Mouse (Mus musculus): ENCODE data around the gene Tbc1d2.

Tbc1d2 gene

DNA sequence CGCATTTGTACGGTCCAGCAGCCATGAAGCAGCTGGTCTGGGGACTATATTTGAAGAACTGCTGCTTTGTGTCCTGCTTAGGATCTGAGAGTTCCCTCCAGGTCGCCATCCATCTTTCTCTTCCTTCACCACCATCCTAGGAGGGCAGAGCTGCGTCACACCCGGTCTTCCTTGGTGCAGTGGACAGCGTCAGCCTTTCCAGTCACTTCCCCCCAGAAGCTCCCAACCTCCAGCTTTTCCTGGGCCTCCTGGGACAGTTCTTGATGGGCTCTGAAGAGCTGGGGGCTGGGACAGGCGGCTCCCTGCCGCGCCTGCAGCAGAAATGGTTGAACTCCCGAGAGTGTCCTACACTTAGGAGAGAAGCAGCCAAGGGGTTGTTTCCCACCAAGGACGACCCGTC, 75.2 kb downstream of the Tbc1d2 start:
- Histone ChIP-seq H3K36me3 (ENCODE audit: insufficient read depth, low read length) (no peaks in the 10 kb centered on the region), H3K9me3 (ENCODE audit: low read length) (peaks cover 24% of the 10 kb centered on the region), H3K4me3 (replicated peaks; ENCODE audit: low read length) (no peak overlapping the region), H3K27me3 (ENCODE audit: insufficient read depth, low read length) (peaks cover 5% of the 10 kb centered on the region; the same call in 1 of the 2 replicates), H3K4me1 (replicated peaks; ENCODE audit: low read depth, low read length) (no peaks in the 10 kb centered on the region)
- TF ChIP-seq POU5F1 (IDR thresholded peaks at IDR 0.05; ENCODE audit: borderline replicate concordance, low read length) (no peak), CTCF (conservative IDR thresholded peaks at IDR 0.05; ENCODE audit: low read length) (no peak), NANOG (IDR thresholded peaks at IDR 0.05; ENCODE audit: borderline replicate concordance, low read length) (no peak)

DNA sequence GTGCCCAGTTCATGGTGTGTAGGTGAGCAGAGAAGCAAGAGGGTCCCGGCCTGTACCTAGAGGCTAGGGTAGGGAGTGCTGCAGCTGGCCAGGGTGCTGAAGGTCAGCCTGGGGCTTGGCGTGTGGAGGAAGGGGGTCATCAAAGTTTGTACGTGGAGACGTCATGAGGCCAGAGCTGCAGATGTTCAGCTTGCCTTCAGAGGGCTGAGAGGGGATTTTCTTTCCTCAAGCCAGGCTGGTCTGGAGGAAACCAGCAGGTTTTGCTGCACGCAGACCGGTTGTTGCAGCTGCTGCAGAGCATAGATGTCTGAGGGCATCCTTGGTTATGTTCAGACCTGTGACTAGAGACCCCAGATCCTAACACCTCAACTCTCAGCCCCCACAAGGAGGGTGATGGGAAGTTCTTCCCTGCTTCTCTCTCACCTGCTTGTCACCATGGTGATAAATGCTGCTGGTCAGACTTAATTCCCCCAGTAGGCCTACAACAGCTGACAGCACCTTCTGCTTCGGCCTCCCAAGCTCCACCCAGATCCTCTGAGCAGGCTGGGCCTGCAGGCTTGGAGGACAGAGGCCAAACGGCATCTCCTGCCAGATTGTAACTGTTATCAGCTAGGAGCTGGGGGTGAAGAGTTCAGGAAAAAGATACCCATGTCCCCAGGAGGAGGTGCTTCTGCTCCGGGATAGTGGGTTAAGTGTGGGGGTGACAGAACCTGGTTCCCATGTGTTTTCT, 75.8 kb downstream of the Tbc1d2 start:
- TF ChIP-seq NANOG (IDR thresholded peaks at IDR 0.05; ENCODE audit: borderline replicate concordance, low read length) (no peak), CTCF (conservative IDR thresholded peaks at IDR 0.05; ENCODE audit: low read length) (no peak), POU5F1 (IDR thresholded peaks at IDR 0.05; ENCODE audit: borderline replicate concordance, low read length) (no peak)
- no peaks in the 10 kb centered on the region; the same call in 1 of the 2 replicates for H3K4me1 ChIP-seq (replicated peaks; ENCODE audit: low read depth, low read length)
- peaks cover 23% of the 10 kb centered on the region for H3K9me3 ChIP-seq (ENCODE audit: low read length)
- no peaks in the 10 kb centered on the region for H3K36me3 ChIP-seq (ENCODE audit: insufficient read depth, low read length)
- no peak overlapping the region for H3K4me3 ChIP-seq (replicated peaks; ENCODE audit: low read length)
- peaks cover 5% of the 10 kb centered on the region; the same call in 1 of the 2 replicates for H3K27me3 ChIP-seq (ENCODE audit: insufficient read depth, low read length)

DNA sequence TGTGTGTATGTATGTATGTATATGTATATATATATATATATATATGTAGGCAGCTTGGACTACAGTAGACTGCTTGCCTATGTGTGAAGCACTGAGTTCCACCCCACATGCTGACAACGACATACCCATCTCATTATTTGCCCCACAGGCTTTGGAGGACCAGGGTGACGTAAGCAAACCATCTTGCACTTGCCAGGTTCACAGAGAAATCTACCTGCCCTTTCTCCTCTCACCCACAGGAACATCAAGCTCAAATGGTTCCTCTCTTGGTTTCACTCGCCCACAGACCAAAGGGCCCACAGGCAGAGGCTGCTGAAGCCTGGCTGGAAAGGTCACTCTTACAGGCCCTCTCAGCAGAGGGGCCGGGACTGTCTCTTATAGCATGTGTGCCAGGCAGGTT, 77.4 kb downstream of the Tbc1d2 start:
- peaks cover 9% of the 10 kb centered on the region; the same call in 1 of the 2 replicates for H3K9me3 ChIP-seq (ENCODE audit: low read length)
- no peaks in the 10 kb centered on the region for H3K36me3 ChIP-seq (ENCODE audit: insufficient read depth, low read length)
- no peak overlapping the region for H3K4me3 ChIP-seq (replicated peaks; ENCODE audit: low read length)
- peaks cover 7% of the 10 kb centered on the region; the same call in 1 of the 2 replicates for H3K4me1 ChIP-seq (replicated peaks; ENCODE audit: low read depth, low read length)
- TF ChIP-seq POU5F1 (IDR thresholded peaks at IDR 0.05; ENCODE audit: borderline replicate concordance, low read length) (no peak), NANOG (IDR thresholded peaks at IDR 0.05; ENCODE audit: borderline replicate concordance, low read length) (no peak), CTCF (conservative IDR thresholded peaks at IDR 0.05; ENCODE audit: low read length) (no peak)
- peaks cover 5% of the 10 kb centered on the region; the same call in 1 of the 2 replicates for H3K27me3 ChIP-seq (ENCODE audit: insufficient read depth, low read length)

DNA sequence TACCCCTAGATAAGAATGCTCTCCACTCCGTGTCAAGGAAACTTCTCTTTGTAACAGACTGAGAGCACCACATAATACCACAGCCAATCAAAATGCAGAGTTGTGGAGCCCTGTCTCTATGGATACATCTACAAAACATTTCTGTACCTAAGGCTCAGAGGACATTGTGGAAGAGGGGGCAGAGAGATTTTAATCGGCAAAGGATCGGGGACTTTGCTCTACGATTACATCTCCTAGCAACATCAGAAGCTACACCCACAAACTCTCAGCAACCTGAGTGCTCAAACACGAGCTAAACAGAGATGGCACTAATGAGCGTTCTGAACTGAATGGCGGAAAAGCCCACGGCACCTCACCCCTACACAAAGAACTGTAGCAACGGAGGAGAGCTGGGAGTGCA, 78.3 kb downstream of the Tbc1d2 start:
- H3K4me1 ChIP-seq (replicated peaks; ENCODE audit: low read depth, low read length): peaks cover 7% of the 10 kb centered on the region; the same call in 1 of the 2 replicates
- peaks cover 5% of the 10 kb centered on the region; the same call in 1 of the 2 replicates for H3K27me3 ChIP-seq (ENCODE audit: insufficient read depth, low read length)
- TF ChIP-seq NANOG (IDR thresholded peaks at IDR 0.05; ENCODE audit: borderline replicate concordance, low read length) (no peak), CTCF (conservative IDR thresholded peaks at IDR 0.05; ENCODE audit: low read length) (no peak), POU5F1 (IDR thresholded peaks at IDR 0.05; ENCODE audit: borderline replicate concordance, low read length) (no peak)
- H3K4me3 ChIP-seq (replicated peaks; ENCODE audit: low read length): no peak overlapping the region
- peaks cover 5% of the 10 kb centered on the region; the same call in 1 of the 2 replicates for H3K9me3 ChIP-seq (ENCODE audit: low read length)
- H3K36me3 ChIP-seq (ENCODE audit: insufficient read depth, low read length): no peaks in the 10 kb centered on the region

DNA sequence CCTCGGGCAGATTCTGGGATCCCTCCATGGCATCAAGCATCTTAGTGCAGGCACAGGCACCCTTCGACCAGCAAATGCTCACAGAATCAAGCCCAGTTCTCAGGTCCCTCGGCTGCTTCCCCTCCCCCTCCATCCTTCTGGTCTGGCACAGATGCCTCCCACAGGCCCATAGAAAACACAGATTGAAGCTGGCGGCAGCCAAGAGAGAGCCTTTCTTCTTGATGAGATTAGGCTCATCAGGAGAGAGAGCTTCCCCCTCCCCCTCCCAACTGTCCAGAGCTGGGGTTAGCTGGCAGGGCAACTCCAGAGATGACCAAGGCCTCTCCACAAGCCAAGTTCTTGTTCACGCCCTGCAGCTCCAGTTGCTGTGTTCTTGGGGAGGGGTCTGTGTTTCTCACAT, 80.3 kb downstream of the Tbc1d2 start:
- Histone ChIP-seq H3K4me3 (replicated peaks; ENCODE audit: low read length) (no peak overlapping the region), H3K9me3 (ENCODE audit: low read length) (no peaks in the 10 kb centered on the region), H3K36me3 (ENCODE audit: insufficient read depth, low read length) (no peaks in the 10 kb centered on the region), H3K4me1 (replicated peaks; ENCODE audit: low read depth, low read length) (peaks cover 7% of the 10 kb centered on the region; the same call in 1 of the 2 replicates), H3K27me3 (ENCODE audit: insufficient read depth, low read length) (peaks cover 5% of the 10 kb centered on the region; the same call in 1 of the 2 replicates)
- TF ChIP-seq POU5F1 (IDR thresholded peaks at IDR 0.05; ENCODE audit: borderline replicate concordance, low read length): no peak
- no peak for TF ChIP-seq CTCF (conservative IDR thresholded peaks at IDR 0.05; ENCODE audit: low read length)
- TF ChIP-seq NANOG (IDR thresholded peaks at IDR 0.05; ENCODE audit: borderline replicate concordance, low read length): no peak

DNA sequence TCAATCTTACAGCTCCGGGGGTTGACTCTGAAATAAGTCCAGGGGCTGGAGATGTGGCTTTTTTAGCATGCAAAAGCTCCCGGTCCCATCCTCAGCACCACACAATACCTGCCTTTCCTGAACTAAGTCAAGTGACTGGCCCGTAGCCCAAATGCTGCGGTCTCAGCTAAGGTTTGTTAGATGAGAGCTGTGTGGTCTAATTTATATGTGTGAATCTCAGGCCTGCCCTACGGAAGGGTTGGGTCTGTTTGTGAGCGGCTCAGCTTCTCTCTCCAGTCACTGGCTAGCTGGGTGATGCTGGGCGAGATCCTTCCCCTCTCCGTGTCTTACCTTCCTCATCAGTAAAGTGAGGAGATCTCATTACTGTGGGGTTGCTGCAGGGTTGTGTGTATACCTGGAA, 81.8 kb downstream of the Tbc1d2 start:
- H3K27me3 ChIP-seq (ENCODE audit: insufficient read depth, low read length): peaks cover 5% of the 10 kb centered on the region; the same call in 1 of the 2 replicates
- TF ChIP-seq CTCF (conservative IDR thresholded peaks at IDR 0.05; ENCODE audit: low read length): no peak
- H3K36me3 ChIP-seq (ENCODE audit: insufficient read depth, low read length): no peaks in the 10 kb centered on the region
- no peak overlapping the region for H3K4me3 ChIP-seq (replicated peaks; ENCODE audit: low read length)
- H3K9me3 ChIP-seq (ENCODE audit: low read length): no peaks in the 10 kb centered on the region
- peaks cover 13% of the 10 kb centered on the region for H3K4me1 ChIP-seq (replicated peaks; ENCODE audit: low read depth, low read length)

DNA sequence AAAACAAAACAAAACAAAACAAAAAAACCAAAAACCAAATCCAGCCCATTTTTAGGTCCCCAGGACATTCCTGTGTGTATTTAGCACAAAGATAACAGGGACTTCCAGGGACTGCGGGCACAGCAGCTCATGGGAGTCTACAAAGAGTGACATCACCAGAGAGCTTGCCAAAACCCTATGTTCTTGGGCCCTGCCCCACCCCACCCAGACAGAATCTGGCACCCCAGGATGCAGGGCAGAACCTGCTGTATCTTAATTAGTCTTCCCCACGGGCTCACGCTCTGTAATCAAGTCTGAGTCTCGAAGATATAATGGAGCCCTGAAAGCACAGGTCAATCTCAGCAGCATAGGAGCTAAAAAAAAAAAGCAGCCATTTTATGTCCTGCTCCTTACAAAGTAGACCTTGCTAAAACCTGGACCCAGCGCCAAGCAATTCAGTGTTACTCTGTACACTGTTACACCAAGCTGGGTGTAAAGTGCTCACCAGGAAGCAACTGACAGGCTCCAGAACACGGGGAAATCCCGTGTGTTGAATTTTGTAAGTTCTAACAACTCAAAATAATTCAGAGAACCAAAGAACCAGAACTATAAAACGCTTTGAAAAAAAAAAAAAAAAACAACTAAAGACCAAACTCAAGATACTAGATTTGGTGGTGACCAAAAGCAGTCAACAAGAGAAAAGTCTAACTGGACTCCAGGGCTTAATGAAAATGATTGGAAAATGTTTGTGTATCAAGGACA, 82.9 kb downstream of the Tbc1d2 start:
- Histone ChIP-seq H3K36me3 (ENCODE audit: insufficient read depth, low read length) (no peaks in the 10 kb centered on the region), H3K9me3 (ENCODE audit: low read length) (no peaks in the 10 kb centered on the region), H3K27me3 (ENCODE audit: insufficient read depth, low read length) (no peaks in the 10 kb centered on the region; the same call in 1 of the 2 replicates), H3K4me1 (replicated peaks; ENCODE audit: low read depth, low read length) (peaks cover 15% of the 10 kb centered on the region), H3K4me3 (replicated peaks; ENCODE audit: low read length) (no peak overlapping the region)
- TF ChIP-seq CTCF (conservative IDR thresholded peaks at IDR 0.05; ENCODE audit: low read length): no peak
- no peak for TF ChIP-seq NANOG (IDR thresholded peaks at IDR 0.05; ENCODE audit: borderline replicate concordance, low read length)
- no peak for TF ChIP-seq POU5F1 (IDR thresholded peaks at IDR 0.05; ENCODE audit: borderline replicate concordance, low read length)

DNA sequence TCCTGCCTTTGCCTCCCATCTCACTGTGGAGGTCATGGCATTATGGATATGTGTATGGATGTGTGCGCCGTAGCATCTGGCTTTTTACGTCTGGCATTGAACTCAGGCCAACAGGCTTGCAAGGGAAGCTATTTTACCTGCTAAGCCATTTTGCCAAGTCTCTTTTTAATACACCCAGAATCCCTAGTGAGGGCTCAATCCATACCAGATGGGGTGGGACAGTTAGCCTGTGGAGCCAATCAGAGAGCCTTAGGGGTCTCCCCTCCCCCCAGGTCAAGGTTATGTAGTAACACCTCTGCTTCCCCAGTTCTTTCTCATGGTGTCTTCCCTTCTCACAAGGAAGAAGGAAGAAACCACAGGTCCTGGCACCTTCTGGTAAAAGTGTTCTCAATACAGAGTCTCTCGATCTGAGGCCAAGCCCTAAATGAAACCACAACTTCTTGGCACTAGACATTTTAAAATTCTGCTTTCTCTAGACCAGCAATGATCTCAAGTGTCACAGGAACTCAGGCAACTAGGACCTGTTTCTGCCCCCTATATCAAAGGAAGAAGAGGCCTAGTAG, 84.5 kb downstream of the Tbc1d2 start:
- H3K9me3 ChIP-seq (ENCODE audit: low read length): no peaks in the 10 kb centered on the region
- no peaks in the 10 kb centered on the region; the same call in 1 of the 2 replicates for H3K27me3 ChIP-seq (ENCODE audit: insufficient read depth, low read length)
- no peak overlapping the region for H3K4me3 ChIP-seq (replicated peaks; ENCODE audit: low read length)
- TF ChIP-seq CTCF (conservative IDR thresholded peaks at IDR 0.05; ENCODE audit: low read length) (no peak), POU5F1 (IDR thresholded peaks at IDR 0.05; ENCODE audit: borderline replicate concordance, low read length) (no peak), NANOG (IDR thresholded peaks at IDR 0.05; ENCODE audit: borderline replicate concordance, low read length) (no peak)
- peaks cover 15% of the 10 kb centered on the region for H3K4me1 ChIP-seq (replicated peaks; ENCODE audit: low read depth, low read length)
- no peaks in the 10 kb centered on the region for H3K36me3 ChIP-seq (ENCODE audit: insufficient read depth, low read length)
